Mouse (Mus musculus) frontal cortex, postnatal 10 days (tissue): ENCODE results near the gene Lmx1b.
A peak's percentile ranks its signal among the peaks of the same experiment; 100 is the strongest.

Experiments
- DNase-seq, 2 experiments: peaks; one replicate each; pipeline ENCODE4 v3.0.0; 2022; ENCODE audit warnings: low spot score in 2 of 2, mixed read lengths in 1 of 2

The Lmx1b gene

DNA sequence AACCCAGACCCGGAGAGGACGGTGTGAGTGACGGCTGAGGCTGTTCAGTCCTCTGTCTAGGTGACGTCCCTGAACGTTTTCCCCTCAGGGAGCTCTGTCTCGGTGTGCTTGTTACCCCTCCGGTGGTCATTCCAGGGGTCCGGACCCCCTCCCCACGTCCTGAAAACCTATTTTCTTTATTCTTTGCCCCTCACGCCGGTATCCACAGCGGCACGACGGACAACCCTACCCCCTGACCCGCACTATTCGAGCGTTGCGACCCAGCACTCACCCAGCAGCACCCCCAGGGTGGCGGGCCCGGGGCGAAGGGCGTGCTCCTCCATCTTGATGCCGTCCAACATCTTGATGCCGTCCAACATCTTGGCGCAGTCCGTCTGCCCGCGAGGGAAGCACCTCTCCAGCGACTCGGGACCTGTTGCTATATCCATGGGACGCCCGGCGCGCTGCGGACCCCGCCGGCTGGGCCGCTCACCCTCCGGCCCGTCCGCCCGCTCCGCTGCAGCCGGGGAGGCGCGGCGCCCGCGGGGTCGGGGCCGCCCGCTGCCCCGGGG is at the start of gene Lmx1b:
Lmx1b (minus strand) TSS at position 341 of the 551 bp plus-strand sequence.
- no peak for DNase-seq

DNA sequence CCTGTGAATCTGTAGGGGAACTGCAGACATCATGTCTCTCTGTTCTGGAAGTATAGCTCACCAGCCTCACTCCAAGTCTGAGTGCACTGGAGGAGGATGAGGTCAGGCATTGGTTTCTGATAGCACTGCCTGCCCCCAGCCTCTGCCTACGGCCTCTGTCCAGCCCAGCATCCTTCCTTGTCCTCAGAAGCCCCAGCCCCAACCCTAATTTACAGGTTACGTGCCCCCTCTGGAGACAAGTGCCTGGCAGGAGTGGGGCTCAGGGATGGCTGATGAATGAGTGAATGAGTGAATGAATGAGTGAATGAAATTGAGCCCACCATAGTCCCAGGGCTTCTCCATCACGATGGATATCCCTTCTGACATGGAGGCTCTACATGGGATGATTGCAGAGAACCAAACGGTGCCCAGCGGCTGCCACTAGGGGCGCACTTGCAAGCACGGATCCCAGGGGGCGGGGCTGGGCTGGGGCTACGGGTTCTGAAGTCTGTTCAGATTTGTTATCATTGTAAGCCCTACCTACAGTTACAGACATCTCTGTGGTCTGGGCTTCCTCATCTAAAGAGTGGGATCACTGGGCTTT is 49.7 kb upstream of the Lmx1b start:
- no peak for DNase-seq

DNA sequence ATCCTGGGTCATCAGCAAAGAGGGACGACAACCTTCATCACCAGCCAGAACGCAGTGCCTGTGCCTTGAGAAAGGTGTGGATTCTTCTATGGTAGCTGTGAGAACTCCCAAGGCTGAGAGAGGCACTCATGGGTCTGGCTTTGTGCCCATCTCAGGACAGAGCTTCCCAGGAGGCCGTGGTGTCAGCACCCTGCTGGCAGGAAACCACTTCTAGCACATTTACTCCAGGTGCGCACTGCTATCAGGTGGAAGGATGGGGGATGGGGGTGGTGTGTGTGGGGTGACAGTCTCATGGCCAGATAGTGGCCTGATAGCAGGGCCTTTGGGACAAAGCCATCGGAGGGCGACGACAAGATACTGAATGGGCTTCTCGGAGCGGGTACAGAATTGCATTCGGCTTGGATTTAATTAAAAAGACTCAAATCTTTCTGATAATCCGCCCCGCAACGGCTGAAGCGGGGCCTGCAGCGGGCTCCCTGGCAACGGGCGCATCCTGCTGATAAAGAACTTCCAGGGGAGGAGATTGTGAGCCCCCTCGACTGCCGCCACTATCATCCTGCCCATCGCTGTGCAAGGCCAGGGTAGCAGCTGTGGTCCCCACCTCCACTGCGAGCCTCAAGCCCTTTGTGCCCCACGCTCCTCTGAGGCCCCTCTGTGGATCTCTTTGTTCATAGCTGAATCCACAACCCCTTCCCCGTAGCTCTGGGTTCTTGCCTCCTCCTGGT is 49.0 kb upstream of the Lmx1b start:
- DNase-seq, result no peak

DNA sequence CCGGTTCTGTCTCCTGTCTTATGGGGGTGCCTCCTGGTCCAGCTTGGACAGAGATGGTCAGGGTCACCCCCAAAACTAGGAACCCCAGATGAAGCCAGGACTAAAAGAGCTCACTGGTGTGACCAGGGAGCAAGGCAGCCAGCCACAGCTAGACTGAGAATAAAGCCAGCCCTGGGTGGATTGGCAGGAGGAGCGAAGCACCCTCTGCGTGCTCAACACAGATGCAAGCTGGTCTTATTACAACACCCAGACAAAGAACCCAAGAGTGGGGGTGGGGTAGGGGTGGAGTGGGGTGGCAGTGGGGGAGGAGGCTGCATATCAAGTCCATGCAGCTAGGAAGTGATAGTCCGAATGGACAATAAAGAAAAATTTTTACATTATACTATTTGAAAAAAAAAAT is 43.3 kb upstream of the Lmx1b start:
- no peak for DNase-seq

DNA sequence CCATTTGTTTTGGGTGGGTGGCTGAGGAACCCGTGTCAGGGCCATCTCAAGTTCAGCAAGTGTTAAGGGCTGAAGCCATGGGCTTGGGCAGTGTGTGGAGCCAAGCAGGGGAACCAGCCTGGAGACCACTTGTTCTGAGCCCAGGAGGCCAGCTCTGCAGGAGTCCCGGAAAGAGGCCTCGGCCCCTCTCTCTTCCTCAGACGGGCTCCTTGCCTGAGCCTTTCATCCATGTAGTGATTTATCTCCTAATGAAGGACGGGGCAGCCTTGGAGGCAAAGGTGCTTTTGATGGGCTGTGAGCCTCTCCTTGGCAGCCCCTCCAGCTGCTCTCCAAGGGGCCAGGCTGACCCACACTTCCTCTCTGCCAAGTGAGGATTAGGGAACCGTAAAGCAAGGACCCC is 42.8 kb upstream of the Lmx1b start:
- DNase-seq, result no peak

DNA sequence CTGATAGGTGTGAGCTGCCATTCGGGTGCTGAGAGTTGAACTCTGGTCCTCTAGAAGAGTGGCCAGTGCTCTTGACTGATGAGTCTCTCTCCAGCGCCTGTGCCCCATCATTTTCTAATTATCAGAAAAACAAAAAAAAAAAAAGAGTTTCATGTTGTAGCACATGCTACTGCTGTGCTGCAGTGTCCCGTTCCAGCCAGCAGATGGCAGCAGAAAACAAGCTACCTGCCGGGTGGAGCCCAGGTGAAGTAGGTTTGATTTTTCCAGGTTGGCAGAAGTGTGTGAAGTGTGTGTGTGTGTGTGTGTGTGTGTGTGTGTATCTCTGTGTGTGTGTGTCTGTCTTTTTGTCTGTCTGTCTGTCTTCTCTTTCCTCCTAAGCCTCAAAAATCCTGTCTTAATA is 41.9 kb upstream of the Lmx1b start:
- peak in 1 of 2 experiments; percentile 35 for DNase-seq

DNA sequence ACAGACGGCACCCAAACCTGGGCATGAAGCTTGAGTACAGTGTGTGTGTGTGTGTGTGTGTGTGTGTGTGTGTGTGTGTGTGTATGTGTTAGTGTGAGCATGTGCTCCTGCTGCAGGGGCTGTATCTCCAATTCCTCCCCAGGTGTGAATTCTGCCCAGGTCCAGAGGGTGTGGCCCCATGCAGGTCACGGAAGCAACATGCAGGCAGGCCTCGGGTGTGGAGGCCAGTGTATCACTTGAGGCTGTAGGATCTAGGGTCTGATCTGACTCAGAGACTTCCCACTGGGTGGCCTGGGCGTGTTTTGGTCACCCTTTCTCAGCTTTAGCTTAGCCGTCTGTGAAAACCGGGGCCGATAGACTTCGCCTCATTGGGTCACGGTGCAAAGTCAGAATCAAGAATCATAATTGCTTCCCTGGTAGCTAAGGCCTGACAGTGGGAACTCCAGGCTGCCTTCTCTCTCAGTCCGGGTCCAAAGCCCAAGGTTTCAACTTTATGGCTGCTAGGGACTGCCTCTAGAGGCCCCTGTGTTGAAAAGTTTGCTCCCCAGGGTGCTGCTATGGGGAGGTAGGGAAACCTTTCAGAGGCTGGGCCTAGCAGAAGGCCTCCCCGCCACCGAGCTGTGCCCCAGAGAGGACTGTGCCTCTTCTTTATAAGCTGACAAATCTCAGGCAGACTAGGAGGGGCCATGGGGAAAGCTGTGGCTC is 38.8 kb upstream of the Lmx1b start:
- DNase-seq, result no peak

DNA sequence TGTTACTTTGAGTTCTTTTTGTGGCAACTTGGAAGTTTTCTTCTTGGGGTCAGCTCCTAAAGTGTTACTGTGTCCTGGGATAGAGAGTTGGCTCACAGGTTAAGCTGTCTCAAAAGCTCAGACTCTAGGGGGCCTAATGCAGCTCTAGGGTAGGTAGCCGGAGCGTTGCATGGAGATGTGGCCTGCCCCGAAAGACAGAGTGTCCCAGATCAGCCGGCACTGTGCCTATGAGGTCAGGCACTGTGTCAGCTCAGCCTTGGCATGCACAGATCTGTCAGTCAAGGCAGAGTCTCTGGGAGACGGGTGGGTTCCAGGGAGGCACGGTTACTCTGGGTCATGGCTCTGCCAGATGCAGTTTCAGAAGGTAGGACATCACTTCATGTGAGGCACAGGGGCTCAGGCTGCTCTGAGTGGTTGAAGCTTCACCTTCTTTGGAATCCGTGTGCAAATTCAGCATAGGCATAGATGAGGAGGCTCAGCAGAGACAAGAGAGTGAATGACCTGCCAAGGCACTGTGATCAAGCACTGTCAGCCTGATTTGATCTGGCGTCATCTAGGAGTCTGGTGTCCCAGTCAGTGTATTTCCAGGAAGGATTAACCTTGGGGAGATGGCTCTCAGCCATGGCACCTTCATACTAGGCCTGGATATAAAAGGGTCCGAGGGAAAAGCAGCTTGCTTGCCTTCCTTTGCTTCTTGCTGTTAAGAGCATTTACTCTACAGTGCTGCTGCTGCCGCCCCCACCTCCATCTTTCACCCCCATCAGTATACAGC is 32.6 kb upstream of the Lmx1b start:
- no peak for DNase-seq

DNA sequence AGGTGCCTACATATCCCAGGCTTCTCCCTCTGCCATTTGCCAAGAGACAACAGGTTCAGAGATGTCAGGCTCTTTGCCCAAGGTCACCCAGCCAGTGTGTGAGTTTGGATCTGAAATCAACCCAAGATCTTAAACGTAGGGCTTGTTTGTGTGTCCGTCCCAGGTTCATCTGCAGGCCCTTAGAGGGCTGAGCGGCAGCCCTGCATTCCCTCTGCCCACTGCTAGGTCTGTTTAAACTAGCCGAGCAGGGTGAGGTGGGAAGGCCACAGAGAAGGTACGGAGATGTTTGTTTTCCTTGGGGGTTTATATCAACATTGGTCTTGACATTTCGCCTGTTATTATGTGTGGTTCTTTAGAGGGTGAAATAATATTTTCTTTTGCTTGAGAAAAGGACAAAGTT is 28.4 kb upstream of the Lmx1b start:
- DNase-seq, result no peak

DNA sequence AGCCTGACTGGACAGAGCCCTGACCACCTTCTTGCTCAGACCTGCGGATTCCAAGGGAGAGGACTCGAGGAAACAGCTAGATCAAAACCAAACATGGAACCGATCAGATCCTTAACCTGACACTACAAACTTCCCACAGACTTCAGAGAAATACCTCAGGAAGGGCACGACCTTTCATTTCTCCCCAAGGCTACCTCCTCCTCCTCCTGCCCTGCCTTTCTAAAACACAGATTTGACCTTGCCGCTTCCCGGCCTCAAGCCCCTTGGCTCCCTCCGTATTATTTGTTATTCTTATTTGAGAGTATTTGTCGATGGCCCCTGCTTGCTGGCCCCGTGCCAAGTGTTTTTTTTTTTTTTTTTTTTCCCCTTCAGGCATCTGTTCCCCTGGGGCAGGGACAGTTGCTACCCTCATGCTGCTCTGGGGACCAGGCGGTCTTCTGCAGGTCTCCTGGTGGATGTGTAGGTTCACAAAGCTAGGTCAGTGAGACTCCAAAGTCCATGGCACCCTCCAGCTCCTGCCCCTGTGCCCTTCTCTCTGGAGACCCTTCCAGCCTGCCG is 26.2 kb upstream of the Lmx1b start:
- DNase-seq, result no peak

DNA sequence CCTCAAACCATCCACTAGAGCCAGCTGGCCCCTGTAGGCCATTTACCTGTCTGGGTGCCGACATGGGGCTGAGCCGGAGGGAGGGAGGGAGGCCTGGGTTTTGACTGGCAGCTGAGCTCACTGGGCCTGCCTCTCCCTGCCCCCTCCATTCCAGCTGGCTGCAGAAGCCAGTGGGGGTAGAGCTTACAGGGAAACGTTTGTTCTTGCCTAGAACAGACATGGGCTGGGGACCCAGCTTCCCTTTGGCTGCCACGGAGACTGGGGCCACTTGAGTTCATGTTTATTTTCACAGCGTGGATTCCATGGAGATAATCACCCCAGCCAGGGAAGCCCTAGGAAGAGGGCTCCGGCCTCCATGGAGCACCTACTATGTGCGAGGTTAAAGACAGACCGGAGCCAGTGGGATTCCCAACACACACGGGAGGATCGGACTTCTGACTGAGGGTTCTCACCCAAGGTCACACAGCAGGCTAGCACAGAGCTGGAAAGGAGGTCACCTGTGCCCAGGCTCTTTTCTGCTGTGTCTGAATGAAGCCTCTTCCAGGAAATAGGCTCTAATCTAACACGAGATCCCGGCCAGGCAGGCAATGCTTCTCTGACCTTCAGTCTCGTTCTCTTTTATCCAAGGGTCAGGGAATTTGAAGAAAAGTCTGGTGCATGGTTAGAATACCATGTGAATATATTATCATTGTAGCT is 25.2 kb upstream of the Lmx1b start:
- DNase-seq, result peak in 1 of 2 experiments; percentile 50

DNA sequence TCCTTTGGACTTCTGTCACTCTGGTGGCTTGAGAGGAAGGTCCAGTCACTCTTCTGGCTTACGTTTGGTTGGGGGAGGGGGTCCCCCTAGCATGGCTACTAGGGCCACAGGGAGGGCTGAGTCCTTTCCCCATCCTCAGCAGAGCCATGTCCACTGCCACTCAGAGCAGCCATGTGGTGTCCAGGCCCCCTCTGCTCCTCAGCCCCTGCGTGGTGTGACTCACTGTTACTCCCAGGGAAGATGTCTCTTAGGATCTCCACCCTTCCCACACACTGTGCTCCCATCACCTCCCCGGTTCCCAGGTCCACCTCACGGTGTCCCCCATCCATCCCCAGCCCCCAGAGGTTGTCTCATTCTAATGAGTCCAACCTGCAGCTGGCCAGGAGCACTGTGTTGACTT is 24.4 kb upstream of the Lmx1b start:
- no peak for DNase-seq

DNA sequence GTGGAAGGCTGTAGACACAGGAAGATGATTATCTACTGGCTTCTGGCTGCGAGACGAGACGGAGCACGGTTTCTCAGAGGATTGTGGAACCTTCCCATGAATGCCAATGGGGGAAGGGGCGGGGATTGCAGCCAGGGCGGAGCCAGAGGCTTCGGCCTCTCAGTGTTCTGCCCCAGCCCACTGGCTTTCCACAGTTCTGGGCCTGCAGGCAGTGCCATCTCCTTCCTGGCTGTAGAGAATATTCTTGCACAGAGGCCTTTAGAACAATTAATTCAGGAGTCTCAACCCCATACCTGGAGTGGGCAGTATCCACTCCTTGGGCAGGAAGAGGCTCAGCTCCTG is 18.9 kb upstream of the Lmx1b start:
- DNase-seq, result no peak

DNA sequence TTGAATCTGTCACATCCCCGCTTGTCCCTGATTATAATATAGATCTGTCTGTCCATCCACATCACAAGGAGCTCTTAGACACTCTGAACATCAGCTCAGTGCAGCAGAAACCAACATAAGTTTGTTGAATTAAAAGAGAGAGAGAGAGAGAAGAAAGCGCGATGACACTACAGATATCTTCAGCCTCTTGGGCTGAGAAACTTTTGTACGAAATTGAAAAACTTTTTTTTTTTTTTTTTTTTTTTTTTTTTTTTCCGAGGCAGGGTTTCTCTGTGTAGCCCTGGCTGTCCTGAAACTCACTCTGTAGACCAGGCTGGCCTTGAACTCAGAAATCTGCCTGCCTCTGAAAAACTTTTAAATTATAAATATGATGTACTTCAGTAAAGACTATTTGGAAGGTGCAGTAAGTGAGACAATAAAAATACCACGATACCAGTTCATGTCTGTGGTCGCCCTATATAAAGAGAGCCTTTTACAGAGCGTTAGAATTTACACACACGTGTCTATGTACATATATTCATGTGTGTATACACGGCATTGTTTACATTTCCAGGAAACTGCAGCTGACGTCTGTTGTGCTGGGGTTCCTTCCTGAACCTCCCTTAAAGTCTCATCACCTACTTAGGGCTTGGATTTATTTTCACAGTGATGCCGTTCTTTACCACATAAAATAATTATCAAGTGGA is 18.4 kb upstream of the Lmx1b start:
- no peak for DNase-seq

DNA sequence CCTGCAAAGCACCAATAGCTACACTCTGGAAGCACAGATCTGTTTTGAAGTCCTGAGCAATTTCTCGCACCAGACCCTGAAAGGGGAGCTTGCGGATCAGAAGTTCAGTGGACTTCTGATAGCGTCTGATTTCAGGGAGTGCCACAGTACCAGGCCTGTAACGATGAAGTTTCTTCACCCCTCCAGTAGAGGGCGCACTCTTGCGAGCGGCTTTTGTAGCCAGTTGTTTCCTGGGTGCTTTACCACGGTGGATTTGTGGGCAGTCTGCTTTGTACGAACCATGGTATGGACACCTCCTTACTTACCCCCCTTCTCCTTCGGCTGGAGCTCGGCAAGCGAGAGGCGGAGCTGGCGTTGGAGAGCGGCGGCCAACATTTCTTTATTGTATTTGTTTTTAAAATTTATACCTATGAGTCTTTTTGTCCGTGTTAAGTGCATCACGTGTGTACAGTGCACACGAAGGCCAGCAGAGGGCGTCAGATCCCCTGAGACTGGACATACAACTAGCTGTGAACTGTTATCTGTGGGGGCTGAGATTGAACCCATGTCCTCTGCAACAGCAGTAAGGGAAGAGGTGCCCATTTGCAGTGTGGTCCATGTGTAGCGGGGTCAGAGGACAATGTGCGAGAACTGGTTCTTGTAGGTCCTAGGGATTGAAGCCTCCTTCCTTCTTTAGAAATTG is 12.3 kb upstream of the Lmx1b start:
- no peak for DNase-seq

DNA sequence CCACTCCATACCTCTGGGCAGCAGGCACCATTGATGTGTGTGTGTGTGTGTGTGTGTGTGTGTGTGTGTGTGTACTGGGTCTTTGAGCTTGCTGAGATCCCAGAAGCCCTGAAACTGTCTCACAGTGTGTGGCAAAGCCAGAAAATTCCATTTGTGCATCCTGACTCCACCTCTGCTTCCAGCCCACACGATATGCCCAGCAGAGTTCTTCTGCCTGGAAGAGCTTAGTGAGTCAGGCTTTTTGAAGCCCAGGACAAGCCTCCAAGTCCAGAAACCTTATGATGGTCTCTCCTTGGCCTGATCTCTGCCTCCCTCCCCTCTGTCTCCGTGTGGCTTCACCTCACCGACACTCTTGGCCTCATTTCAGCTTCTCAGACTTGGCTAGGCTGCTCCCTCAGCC is 9.1 kb upstream of the Lmx1b start:
- no peak for DNase-seq

DNA sequence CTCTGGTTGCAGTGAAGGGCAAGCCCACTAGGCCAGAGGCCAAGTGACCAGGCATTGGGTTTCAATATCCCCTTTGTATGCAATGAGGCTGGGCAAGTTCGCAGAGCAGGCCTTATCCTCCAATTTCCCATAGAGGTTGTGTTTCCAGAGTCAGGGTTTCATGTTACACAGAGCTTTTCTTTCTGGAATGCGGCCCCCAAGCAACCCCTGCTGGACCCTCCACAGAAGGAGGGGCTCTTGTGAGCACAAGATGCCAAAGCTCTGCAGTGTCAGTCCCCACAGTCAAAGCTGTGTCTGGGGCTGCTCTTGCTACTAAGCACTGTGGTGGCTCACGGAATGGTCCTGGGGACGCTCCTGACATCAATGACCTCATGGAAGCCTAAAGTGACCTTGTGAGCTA is 8.6 kb upstream of the Lmx1b start:
- DNase-seq, result no peak

DNA sequence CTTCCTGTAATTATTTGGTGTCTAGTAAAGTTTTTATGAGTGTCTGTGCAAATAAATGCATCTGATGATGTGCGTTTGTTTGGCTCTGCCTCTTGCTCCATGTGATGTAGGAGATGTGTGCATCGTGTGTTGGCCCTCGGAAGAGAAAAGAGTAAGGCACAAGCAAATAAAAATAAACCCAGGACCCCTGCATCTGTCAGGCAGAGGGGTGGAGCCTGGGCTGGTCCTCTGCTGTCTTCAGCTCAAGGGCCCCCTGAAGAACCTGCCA is 5.9 kb upstream of the Lmx1b start:
- DNase-seq, result no peak

DNA sequence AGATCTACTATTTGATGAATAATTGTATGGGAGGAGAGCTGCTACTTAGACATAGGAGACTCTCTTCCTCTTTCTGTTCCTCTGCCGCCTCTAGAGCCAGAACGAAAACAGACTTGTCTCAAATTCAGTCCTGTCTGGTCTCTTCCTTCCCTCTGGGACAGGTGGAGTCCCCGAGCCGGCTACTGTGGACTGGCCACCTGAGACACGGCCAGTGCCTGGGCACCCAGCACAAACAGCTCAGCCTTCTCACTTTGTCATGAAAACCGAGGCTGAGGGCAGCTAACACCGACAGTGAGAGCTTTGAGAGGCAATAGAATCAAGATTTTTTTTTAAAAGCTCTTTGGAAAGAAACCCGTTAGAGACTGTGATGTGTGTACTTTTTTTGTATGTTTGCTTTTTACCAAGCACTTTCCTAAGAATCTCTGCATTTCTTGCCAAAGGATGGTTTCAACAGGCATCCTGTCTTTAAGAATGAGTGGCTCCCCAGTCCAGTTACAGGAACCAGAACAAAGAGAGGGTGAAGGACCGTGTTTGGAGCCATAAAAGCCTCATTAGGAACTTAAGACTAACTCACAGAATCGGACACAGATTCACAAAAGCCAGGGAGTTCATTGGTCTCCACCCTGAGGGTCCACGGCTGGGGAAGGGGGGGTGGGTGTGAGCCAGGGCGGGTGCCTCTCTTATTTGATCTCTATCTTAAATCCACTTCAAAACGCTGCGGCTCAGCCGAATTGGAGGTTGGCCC is 5.4 kb upstream of the Lmx1b start:
- no peak for DNase-seq
